Mouse (Mus musculus) frontal cortex, postnatal 25 days (tissue): ENCODE measurements around the gene Mrpl52.

Source experiments
- DNase-seq, 2 experiments: peaks; one replicate each; pipeline ENCODE4 v3.0.0; 2022; ENCODE audit warnings: low spot score in 2 of 2

The Mrpl52 gene

GRCm38 (mm10) chr14:54432837-54433830 is 6.4 kb downstream of the Mrpl52 start:
- DNase-seq, result no peak

- no peak for DNase-seq
These were observed 7.3 kb downstream of the Mrpl52 start for GRCm38 (mm10) chr14:54433941-54434531.

- no peak for DNase-seq
These were observed 8.6 kb downstream of the Mrpl52 start for GRCm38 (mm10) chr14:54435194-54435918.

- no peak for DNase-seq
These were observed 12.4 kb downstream of the Mrpl52 start for GRCm38 (mm10) chr14:54439155-54439554.

DNA sequence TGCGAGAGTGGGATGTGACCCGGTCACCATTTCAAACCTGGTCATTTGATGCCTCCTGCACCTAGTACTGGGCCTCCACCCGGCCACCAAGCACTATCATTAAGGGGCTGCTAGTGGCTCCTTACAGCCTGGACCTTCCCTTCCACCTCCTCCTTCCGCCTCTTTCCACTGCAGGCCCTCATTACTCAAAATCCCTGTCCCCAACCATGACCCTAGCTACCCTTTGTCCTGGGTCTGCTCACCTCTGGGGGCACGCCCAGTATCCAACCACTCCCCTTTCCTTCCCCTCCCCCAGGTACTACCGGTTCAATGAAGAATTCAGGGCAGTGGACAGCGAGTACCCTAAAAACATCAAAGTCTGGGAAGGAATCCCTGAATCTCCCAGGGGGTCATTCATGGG is 12.9 kb downstream of the Mrpl52 start:
- no peak for DNase-seq

DNA sequence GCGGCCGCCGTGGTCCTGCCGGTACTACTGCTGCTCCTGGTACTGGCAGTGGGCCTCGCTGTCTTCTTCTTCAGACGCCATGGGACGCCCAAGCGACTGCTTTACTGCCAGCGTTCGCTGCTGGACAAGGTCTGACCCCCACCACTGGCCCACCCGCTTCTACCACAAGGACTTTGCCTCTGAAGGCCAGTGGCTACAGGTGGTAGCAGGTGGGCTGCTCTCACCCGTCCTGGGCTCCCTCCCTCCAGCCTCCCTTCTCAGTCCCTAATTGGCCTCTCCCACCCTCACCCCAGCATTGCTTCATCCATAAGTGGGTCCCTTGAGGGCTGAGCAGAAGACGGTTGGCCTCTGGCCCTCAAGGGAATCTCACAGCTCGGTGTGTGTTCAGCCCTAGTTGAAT is 13.8 kb downstream of the Mrpl52 start:
- DNase-seq, result no peak

- DNase-seq, result no peak
These were observed 14.7 kb downstream of the Mrpl52 start for GRCm38 (mm10) chr14:54441365-54441764.

DNA sequence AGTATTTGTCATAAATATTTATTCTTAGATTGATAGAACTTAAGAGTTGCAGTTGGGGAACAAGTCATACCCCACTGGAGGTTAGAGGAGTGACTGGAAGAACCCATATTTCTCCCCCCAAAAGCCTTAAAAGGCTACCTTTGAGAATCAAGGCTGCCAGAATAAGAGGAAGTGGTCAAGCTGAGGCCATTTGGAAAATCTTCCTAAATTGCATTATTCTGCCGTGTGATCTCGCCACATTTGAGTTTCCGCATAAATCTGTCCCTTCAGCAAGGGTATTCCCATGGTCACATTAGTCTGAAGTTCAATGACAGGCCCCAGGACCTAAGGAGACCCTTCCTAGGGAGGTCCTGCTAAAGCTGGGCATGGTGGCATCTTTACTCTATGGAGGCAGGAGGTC is 15.8 kb downstream of the Mrpl52 start:
- DNase-seq, result no peak

DNA sequence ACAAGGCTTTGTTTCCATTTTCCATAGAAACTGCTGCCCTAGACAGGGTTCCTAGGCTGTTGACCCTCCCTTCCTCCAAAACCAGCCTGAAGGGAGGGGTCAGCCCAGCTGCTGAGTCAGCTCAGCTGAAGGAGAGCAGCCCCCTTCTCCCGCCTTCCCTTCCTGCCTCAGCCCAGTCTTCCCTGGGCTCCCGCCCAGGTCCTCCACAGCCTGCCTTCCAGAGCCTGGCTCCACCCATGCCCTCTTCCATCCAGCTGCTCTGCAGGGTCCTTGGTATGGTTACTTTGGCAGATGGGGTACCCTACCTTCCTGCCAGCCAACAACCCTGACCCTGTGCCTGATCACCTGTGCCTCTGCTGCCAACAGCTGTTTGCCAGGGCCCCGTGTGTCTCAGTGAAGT is 16.5 kb downstream of the Mrpl52 start:
- DNase-seq, result no peak

- no peak for DNase-seq
These were observed 17.3 kb downstream of the Mrpl52 start for GRCm38 (mm10) chr14:54443712-54444618.

DNA sequence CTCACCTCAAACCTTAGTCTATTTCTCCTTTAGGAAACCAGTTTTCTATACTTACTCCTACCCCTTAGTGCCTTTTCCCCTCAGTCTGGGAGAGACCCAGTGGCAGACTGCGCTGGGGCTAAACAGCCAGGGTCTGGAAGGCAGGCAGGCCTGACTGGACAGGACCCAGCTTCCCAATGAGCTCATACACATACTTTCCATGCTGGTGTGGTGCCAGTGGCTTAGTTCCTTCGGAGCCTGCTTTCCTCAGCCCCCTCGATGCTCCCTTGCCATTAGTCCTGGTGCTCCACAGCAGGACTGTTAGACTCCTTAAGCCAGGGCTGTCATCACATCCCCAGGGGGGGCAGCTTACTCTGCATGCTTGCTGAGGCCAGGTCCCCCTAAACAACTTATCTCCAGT is 18.8 kb downstream of the Mrpl52 start:
- no peak for DNase-seq

DNA sequence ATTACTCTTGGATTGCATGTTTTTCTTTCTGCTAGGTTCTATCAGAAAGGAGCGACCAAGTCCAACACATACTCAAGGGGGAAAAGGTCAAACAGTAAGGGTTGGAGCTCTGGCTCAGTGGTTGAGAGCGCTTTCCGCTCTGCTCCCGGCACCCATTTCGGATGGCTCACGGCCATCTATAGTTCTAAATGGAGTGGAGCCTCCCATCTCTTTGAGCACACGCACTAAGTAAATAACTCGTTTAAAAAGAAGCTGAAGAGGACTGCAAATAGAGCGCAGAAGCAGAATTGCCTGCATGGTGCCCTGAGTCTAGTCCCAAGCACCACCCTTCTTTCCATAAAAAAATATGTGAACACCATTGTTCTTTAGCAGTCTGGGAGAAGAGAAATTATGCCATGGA is 26.9 kb downstream of the Mrpl52 start:
- DNase-seq, result no peak

DNA sequence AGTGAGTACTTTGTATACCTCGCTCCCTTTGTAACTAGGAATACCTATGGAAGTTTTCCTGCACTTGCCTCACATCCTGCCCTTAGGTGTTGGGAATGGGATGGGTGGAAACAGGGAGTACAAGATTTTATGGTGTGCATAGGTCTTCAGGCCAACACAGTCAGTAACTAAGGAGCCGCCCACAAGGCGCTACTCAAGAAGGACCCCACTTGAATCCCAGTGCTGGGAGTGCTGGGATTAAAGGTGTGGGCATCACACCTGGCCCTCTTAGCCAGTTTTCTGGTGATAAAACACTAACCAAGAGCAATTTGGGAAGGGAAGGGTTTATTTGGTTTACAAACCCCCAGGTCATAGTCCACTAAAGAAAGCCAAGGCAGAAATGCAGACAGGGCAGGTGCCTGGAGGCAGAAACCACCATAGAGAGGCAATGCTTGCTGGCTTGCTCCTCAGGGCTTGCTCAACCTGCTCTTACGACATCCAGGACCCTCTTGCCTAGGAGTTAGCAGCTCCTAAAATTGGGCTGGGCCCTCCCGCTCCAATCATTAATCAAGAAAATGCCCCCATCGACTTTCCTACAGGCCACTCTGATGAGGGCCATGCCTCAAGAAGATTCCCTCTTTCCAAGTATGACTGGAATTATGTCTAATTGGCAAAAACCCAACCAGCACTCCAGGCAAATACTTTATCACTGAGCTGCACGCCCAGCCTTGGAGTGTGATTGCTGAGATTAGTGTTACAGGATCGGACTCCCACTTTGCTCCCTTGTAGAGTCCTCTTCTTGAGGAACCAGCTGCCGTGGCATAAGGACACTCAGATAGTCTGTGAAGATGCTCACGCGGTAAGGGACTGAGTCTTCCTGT is 28.2 kb downstream of the Mrpl52 start:
- no peak for DNase-seq

DNA sequence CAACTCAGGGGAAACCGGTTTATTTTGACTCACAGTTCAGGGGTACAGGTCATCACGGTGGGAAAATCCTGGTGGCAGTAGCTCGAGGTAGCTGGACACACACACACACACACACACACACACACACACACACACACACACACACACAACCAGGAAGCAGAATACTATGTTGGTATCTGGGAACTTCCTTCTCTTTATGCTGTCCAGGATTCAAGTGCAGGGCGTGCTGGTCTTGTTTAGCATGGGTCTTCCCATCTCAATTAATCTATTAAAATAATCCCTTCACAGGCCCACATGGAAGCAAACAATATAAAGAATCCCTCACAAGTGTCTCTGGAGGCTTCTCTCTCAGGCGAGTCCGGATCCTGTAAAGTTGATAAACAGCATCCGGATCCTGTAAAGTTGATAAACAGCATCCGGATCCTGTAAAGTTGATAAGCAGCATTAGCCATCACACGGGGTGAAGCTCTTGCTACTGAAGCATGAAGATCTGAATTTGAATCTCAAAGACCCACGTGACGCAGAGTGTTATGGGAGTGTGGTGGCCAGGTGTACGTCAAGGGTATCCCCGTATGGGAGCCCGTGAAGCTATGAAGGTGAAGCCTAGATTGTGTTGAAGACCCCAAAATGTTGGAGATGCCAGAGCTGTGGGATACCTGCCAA is 31.3 kb downstream of the Mrpl52 start:
- no peak for DNase-seq

GRCm38 (mm10) chr14:54462146-54462545 is 35.4 kb downstream of the Mrpl52 start:
- no peak for DNase-seq

- DNase-seq, result peak in 1 of 2 experiments; percentile 22
These were observed 36.6 kb downstream of the Mrpl52 start for GRCm38 (mm10) chr14:54463108-54463958.

- DNase-seq, result peak; percentile 60 to 76
These were observed 37.2 kb downstream of the Mrpl52 start, which contains the start of gene Lrp10 for GRCm38 (mm10) chr14:54463959-54464292. Lrp10 (plus strand) TSS chr14:54464137.

- DNase-seq, result peak in 1 of 2 experiments; percentile 19
These were observed 37.7 kb downstream of the Mrpl52 start for GRCm38 (mm10) chr14:54464293-54465005.
